Comparison of ENCODE assay signal across 8 mouse cellular contexts in genomic region chr12:20196905-20197304, GRCm38 (mm10).
DNase-seq lines count a peak whose midpoint lies in the region; ATAC-seq and TF ChIP-seq lines count a peak whose summit lies in the region.
"Not testable (repeated sequence)": the region's sequence is repeated elsewhere in the genome, so short reads cannot be mapped to it uniquely, and the experiment has no call there.

No protein-coding gene starts in this region.

- not testable (repeated sequence) for H3K36me3 ChIP-seq in heart, embryonic 10.5 days; hindbrain, embryonic 15.5 days; limb, embryonic 12.5 days

- not testable (repeated sequence) for H3K4me1 ChIP-seq in embryonic fibroblast, embryonic 13.5 days (ENCODE audit: control insufficient read depth, insufficient read depth, low read length); heart, embryonic 10.5 days; hindbrain, embryonic 15.5 days (replicated peaks); limb, embryonic 12.5 days (replicated peaks)

- peak; percentile 7 for DNase-seq in adrenal gland, postnatal 10 days
- DNase-seq in heart, embryonic 10.5 days (ENCODE audit: low spot score), result peak; percentile 71
- DNase-seq in mesoderm, embryonic 11.5 days (ENCODE audit: low read depth, low spot score), result peak; percentile 37
- DNase-seq in ovary, postnatal 14 days (ENCODE audit: low spot score), result peak; percentile 0
- DNase-seq in urinary bladder, postnatal 4 days (ENCODE audit: low spot score in 2 of 2), result peak; percentile 16 to 57

- TF ChIP-seq CTCF in embryonic fibroblast, embryonic 13.5 days (IDR thresholded peaks at IDR 0.05; ENCODE audit: borderline replicate concordance, insufficient read depth, low read length), result not testable (repeated sequence)

- H3K27ac ChIP-seq in embryonic fibroblast, embryonic 13.5 days (ENCODE audit: insufficient read depth, low read length); hindbrain, embryonic 15.5 days (replicated peaks); limb, embryonic 12.5 days: not testable (repeated sequence)
- H3K27ac ChIP-seq in heart, embryonic 10.5 days, result peak overlapping the region; percentile 73

- TF ChIP-seq POLR2A in embryonic fibroblast, embryonic 13.5 days (IDR thresholded peaks at IDR 0.05; ENCODE audit: low read depth, low read length), result not testable (repeated sequence)

- WGBS in heart, embryonic 10.5 days, result 2% methylated on average over 36 of the region's 37 CpGs
- under 1% methylated on average over 37 of the region's 37 CpGs for WGBS in hindbrain, embryonic 15.5 days
- under 1% methylated on average over 37 of the region's 37 CpGs for WGBS in limb, embryonic 12.5 days

- H3K4me2 ChIP-seq in hindbrain, embryonic 15.5 days, result peak overlapping the region; percentile 50
- peak overlapping the region; percentile 46 for H3K4me2 ChIP-seq in limb, embryonic 12.5 days

- not testable (repeated sequence) for H3K27me3 ChIP-seq in heart, embryonic 10.5 days (ENCODE audit: insufficient read depth, poor library complexity, severe bottlenecking); hindbrain, embryonic 15.5 days; limb, embryonic 12.5 days

- H3K9me3 ChIP-seq in heart, embryonic 10.5 days; hindbrain, embryonic 15.5 days; limb, embryonic 12.5 days: not testable (repeated sequence)

- ATAC-seq in hindbrain, embryonic 15.5 days (ENCODE audit: low FRiP score, low read depth); limb, embryonic 12.5 days (ENCODE audit: insufficient number of reproducible peaks, insufficient read depth, low FRiP score, low TSS enrichment, low read depth): not testable (repeated sequence)

- peak overlapping the region; percentile 57 for H3K4me3 ChIP-seq in embryonic fibroblast, embryonic 13.5 days (ENCODE audit: insufficient read depth, low read length)
- peak overlapping the region; percentile 60 for H3K4me3 ChIP-seq in heart, embryonic 10.5 days
- peak overlapping the region; percentile 41 for H3K4me3 ChIP-seq in hindbrain, embryonic 15.5 days
- peak overlapping the region; percentile 56 for H3K4me3 ChIP-seq in limb, embryonic 12.5 days (replicated peaks)

- peak overlapping the region; percentile 36; the same call in 1 of the 2 replicates for H3K9ac ChIP-seq in hindbrain, embryonic 15.5 days
- peak overlapping the region; percentile 71 for H3K9ac ChIP-seq in limb, embryonic 12.5 days (replicated peaks)

Comparison
In these comparisons a context has a peak if more than half of its experiments do, and no peak if none do; other contexts are left out.
1. DNase-seq: peak in every context shown above with its lines; median percentile 71 in heart, embryonic 10.5 days; 37 in mesoderm, embryonic 11.5 days; 36 in urinary bladder, postnatal 4 days; 7 in adrenal gland, postnatal 10 days; 0 in ovary, postnatal 14 days.